Mouse (Mus musculus) spleen, embryonic (tissue): Measurements from ENCODE around the gene Naxd.
"Not testable (repeated sequence)": the region's sequence is repeated elsewhere in the genome, so short reads cannot be mapped to it uniquely, and the experiment has no call there.

Source experiments
- CTCF ChIA-PET: fragments of 350-600 bp; sonication (Branson Sonifier 250); formaldehyde crosslinking; loops from one replicate; lab custom pipeline; 2022; lab: Charles Lee

Naxd gene

GRCm38 (mm10) chr8:11471309-11471708 is 26.0 kb upstream of the Naxd start:
- CTCF ChIA-PET: no interaction called here

- CTCF ChIA-PET: no interaction called here
Observed at GRCm38 (mm10) chr8:11473072-11473471, 24.2 kb upstream of the Naxd start.

- CTCF ChIA-PET: no interaction called here
Observed at GRCm38 (mm10) chr8:11475397-11475796, 21.9 kb upstream of the Naxd start.

- CTCF ChIA-PET: no interaction called here
Observed at GRCm38 (mm10) chr8:11475876-11476275, 21.4 kb upstream of the Naxd start.

- CTCF ChIA-PET: no interaction called here
Observed at GRCm38 (mm10) chr8:11476338-11477177, 20.7 kb upstream of the Naxd start.

- CTCF ChIA-PET: no interaction called here
Observed at GRCm38 (mm10) chr8:11477178-11477553, 20.1 kb upstream of the Naxd start.

- CTCF ChIA-PET: no interaction called here
Observed at GRCm38 (mm10) chr8:11477811-11478761, 19.2 kb upstream of the Naxd start, which contains the start of gene Rab20. Rab20 (minus strand) TSS chr8:11478710.

- CTCF ChIA-PET: interaction anchor here (0.6 kb wide), 1 partner anchor 36 kb away, joined by 3 read pairs; no protein-coding TSS in a partner anchor
Observed at GRCm38 (mm10) chr8:11478807-11479527, 18.3 kb upstream of the Naxd start.

GRCm38 (mm10) chr8:11479591-11479990 is 17.7 kb upstream of the Naxd start:
- CTCF ChIA-PET: interaction anchor here (0.6 kb wide), 1 partner anchor 35 kb away, joined by 3 read pairs; no protein-coding TSS in a partner anchor

GRCm38 (mm10) chr8:11481876-11482275 is 15.4 kb upstream of the Naxd start:
- CTCF ChIA-PET: no interaction called here

- CTCF ChIA-PET: interaction anchor here (0.6 kb wide), 1 partner anchor 11 kb away, joined by 4 read pairs; no protein-coding TSS in a partner anchor
Observed at GRCm38 (mm10) chr8:11482537-11482936, 14.8 kb upstream of the Naxd start.

GRCm38 (mm10) chr8:11486142-11486541 is 11.2 kb upstream of the Naxd start:
- CTCF ChIA-PET: interaction anchor here (1.3 kb wide), 1 partner anchor 63 kb away, joined by 4 read pairs; no protein-coding TSS in a partner anchor

GRCm38 (mm10) chr8:11487229-11487628 is 10.1 kb upstream of the Naxd start:
- CTCF ChIA-PET: no interaction called here

GRCm38 (mm10) chr8:11492340-11492739 is 5.0 kb upstream of the Naxd start:
- CTCF ChIA-PET: not testable (repeated sequence)

- CTCF ChIA-PET: no interaction called here
Observed at GRCm38 (mm10) chr8:11498281-11498680, 975 bp downstream of the Naxd start.

- CTCF ChIA-PET: no interaction called here
Observed at GRCm38 (mm10) chr8:11498786-11499485, 1.6 kb downstream of the Naxd start.

- CTCF ChIA-PET: interaction anchor here (0.6 kb wide), 1 partner anchor 453 kb away, joined by 3 read pairs; no protein-coding TSS in a partner anchor
Observed at GRCm38 (mm10) chr8:11503476-11504232, 6.3 kb downstream of the Naxd start.

- CTCF ChIA-PET: interaction anchor here (0.6 kb wide), 1 partner anchor 136 kb away, joined by 7 read pairs; no protein-coding TSS in a partner anchor
Observed at GRCm38 (mm10) chr8:11506074-11506473, 8.8 kb downstream of the Naxd start.

GRCm38 (mm10) chr8:11506802-11507201 is 9.5 kb downstream of the Naxd start:
- CTCF ChIA-PET: interaction anchor here (1.0 kb wide), 1 partner anchor 109 kb away, joined by 3 read pairs; no protein-coding TSS in a partner anchor

- CTCF ChIA-PET: no interaction called here
Observed at GRCm38 (mm10) chr8:11508880-11509279, 11.6 kb downstream of the Naxd start.
